Mouse (Mus musculus) layer of hippocampus, postnatal 14 days (tissue): ENCODE results near the gene 1810049J17Rik. TPM values are rescaled to one million over a fixed set of nuclear protein-coding genes. Genes with fewer than 3 reads are reported as not detected.
"Not testable (repeated sequence)": the region's sequence is repeated elsewhere in the genome, so short reads cannot be mapped to it uniquely, and the experiment has no call there.

Experiments
- DNase-seq, 2 experiments: peaks; one replicate each; pipeline ENCODE4 v3.0.0; 2021 to 2022; ENCODE audit warnings: low spot score in 2 of 2, mixed read lengths in 1 of 2
- long read RNA-seq, 2 experiments: library from polyadenylated mRNA; stranded (forward); transcript quantifications; one replicate each; pipeline ENCODE4 v2.0.0; 2021
- total RNA-seq, 2 experiments: library from RNA; stranded (reverse); gene quantifications; 2 replicates each; pipeline ENCODE4 v1.2.3; 2021

Gene 1810049J17Rik
- 1 to 10 TPM in 1 of 2 experiments, not detected in 1; 1.6 TPM for total RNA-seq
- long read RNA-seq, experiment 1, result 0 reads
- long read RNA-seq, experiment 2, result 0 reads

DNA sequence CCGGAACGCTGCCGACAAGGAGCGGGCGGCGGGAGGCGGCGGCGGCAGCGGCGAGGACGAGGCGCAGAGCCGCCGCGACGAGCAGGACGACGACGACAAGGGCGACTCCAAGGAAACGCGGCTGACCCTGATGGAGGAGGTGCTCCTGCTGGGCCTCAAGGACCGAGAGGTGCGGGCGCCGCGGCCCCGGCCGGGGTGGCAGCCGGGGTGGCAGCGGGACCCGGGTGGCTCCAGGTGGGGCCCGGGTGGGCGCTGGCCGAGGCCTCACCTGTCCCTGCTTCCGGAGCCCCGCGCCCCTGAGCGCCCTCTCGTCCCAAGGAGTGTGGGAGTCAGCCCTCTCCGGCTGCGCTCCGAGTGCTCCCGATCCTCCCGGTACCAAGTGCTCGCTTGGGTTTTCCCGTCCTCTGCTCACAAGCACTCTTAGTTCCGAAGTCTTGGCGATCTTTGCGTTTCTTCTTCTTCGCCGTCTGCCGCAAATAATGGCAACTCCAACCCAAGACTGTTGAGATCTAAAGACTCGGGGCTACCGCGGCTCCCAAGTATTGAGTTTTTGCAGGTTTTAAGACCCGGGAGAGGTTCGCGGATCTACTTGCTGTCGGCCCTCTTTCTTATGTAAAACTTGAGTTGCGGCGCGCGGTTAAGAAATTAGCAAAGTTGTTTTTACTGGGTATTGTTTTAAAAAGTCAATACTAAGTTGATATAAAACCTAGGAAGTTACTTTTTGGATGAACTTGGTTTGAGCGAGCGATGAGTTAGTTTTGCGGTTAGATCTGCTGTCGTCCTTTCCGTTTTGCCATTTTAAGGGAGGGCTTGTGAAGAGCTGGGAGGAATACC lies at the start of gene 1810049J17Rik:
TSS of gene 1810049J17Rik (minus strand) at position 112 of the 834 bp plus-strand sequence.
- peak in 1 of 2 experiments; percentile 41 for DNase-seq

DNA sequence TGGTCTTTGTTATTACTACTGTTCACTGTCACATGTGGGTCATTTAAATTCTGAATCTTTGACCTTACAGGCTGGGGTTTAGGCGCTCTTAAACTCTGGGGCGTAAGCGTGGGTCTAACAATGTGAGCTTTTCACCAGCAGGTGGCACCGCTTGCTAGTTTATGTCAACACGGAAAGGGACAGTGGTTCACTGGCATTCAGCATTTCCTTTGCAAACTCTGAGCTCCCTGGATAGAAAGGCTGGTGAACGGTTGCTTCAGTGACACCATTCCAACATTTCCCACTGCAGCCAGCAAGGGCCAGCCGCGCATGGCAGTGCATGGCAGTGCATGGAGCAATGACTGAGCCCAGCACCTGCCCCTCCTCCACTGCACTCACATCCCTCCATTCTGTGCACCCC lies 49.5 kb upstream of the 1810049J17Rik start:
- peak; percentile 71 to 87 for DNase-seq

DNA sequence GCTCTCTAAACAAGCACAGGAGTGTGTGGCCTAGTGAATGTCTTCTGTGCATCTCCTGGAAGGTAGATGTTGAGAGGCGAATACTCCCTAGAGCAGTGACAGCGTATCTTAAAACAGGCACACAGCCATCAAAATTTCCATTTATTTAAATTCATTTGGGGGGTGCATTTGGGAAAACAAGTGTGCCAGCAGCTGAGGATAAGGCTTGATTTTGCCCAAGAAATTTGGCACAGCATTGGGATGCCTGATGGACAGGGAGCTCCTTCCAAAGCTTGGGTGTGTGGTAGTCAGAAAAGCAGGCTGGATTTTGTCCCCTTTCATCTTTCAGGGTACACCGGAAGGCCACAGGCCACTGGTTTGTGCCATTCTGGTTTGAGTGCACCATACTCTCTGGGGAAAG lies 48.4 kb upstream of the 1810049J17Rik start:
- DNase-seq, result no peak

DNA sequence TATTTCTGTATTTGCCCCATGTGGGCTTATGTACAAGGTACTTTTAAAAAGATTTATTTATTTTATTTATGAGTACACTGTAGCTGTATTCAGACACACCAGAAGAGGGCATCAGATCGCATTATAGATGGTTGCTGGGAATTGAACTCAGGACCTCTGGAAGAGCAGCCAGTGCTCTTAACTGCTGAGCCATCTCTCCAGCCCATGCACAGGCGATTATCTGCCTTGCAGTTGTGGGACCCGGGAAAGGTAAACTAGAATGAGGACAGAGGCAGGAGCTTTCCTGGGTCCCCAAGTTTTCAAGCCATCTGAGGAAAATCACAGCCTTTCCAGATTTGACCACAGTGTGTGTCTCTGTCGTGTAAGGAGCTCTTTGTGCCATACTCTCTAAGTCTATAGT lies 47.2 kb upstream of the 1810049J17Rik start:
- no peak for DNase-seq

DNA sequence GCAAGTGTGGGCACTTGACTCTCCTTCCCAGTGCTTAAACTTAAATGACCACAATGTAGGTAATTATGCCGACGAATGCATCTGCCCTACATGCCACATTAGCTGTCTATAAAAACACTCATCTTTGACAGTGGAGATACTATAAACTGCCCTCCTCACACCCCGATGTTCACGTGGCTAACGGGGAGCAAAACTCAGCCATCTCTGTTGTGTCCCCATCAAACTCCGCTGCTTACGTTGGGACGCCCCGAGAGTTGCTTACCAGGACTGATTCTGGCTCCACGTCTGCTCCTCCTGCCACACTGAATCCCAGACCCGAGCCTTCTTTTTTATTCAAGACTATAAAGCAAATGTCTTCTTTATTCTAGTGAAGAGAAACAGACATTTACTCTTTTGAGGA lies 46.7 kb upstream of the 1810049J17Rik start:
- no peak for DNase-seq

DNA sequence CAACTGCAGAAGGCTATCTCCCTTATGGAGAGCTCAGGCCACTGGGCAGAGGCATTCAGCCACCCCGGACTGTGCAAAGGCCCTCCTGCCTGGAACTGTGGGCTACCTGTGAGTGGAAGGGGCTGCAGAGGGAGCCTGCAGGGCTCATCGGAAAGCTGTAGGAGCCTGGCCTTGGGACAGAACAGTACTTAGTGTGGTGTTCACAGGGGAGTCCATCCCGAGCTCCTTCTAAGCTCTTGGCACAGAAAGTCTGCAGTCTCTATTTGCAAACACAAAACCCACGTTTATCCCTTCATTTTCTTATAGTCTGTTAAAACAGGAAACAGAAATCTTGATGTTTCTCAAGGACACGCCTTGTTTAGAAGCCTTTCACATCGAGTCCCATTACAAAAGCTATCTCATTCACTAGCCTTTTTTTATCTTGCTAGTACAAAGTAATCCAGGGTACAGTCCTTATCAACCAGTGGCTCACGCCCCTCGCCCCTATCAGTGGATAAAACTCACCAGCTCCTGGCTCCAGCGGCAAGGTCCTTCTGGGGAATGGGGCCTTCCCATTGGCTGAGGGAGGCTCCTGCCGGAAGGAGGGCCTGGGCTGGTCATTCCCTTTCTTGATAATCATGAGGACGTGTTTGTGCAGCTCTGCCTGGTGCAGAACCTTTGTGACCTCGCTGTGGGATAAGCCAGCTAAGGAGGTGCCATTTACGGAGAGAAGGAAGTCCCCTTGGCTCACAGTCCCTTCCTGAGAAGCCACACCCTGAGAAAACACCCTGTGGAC lies 45.8 kb upstream of the 1810049J17Rik start:
- DNase-seq, result no peak

DNA sequence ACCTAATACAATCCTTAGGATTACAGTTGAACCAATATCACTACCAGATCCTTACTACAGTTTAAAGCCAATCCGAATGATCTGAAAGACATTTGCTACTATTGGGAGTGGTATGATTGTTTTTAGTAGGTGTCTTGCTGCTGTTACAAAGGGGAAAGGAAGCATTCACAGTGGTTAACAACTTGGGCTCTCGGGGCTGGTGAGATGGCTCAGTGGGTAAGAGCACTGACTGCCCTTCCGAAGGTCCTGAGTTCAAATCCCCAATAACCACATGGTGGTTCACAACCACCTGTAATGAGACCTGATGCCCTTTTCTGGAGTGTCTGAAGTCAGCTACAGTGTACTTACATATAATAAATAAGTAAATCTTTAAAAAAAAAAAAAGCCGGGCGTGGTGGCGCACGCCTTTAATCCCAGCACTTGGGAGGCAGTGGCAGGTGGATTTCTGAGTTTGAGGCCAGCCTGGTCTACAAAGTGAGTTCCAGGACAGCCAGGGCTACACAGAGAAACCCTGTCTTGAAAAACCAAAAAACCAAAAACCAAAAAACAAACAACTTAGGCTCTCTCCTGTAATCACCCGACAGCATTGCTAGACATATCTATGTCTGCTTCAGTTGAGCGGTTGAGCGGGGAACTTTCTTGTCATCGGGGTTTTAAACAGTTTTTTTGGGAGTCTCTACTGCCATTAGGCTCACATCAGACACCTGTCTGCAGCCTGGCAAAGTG lies 45.0 kb upstream of the 1810049J17Rik start:
- DNase-seq, result not testable (repeated sequence)

DNA sequence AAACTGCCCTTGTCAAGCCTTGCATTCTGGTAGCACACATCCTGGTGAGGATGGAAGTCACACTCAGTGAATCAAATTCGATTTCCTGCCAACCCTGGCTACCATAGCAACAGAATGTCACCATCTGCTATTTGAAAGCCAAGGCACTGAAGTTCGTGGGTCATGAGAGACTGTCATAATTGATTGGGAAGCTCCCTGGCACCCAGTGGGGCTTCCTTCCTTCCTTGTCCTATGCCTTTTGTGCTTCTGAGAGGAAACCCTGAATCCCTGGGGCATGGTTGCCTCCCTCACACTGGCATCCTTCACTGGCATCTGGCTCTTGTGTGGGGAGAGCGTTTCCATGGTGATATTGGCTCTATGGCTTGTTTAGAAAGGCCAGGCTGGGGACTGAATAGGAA lies 44.4 kb upstream of the 1810049J17Rik start:
- DNase-seq, result peak; percentile 86 to 90

DNA sequence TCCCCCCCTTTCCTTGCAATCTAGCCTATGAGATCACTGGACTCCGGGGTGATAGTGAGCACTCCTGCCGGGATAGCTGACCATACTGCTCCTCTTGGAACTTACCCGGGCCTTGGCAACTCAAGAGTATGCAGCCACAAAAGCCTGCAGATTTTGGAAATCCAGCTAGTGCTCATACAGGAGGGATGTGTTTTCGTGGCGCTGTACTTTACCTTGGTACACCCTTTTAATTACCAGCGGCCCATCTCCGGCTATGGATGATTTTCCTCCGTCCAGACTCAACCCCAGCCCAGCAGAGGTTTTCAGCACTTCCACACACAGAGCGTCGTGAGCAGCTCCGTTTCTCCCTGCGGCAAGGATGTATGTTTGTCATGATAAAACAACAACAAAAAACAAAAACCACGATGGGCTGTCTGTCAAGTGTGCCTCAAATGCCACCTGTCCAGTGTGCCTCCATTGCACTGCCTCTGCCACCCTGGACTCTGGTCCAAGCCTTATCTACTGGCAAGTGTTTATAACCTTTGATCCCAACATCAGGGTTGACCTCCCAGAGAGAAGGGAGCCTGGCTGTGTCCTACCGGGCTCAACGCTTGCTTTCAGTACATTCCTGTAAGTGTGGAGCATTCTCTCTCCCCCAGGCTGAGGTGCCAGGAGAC lies 43.8 kb upstream of the 1810049J17Rik start:
- DNase-seq, result no peak

DNA sequence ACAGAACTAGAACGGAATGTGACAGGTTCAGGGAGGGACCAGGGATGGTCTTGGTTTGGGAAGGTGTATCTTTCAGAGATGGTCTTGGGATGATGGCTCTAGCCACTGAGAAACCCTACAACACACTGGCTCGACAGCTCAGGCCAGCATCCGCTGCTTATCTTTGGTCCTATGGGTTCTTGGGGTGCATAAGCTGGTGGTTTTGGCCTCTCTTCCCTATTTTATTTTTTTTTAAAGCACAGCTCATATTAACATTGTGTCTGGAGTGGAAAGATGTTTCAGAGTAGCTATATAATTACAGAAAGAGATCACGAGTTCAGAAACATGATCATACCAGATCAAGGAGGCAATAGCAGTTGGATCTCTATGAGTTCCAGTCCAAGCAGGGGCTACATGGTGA lies 42.4 kb upstream of the 1810049J17Rik start:
- DNase-seq, result no peak

DNA sequence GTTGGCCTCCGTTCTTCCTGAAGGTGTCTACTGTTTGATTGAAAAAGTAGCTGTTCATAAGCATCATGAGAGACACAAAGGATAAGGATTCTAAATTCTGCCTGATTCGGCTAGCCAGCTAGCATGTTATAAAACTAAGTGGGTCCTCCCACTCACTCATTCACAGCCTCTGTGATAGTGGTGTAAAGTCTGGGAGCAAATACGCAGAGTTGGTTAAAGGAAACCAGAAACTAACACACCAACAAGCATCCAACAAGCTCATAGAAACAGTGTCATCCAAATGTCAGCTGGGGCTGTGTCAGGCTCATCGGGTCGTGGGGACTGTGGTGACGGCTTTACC lies 41.0 kb upstream of the 1810049J17Rik start:
- DNase-seq, result peak in 1 of 2 experiments; percentile 47

DNA sequence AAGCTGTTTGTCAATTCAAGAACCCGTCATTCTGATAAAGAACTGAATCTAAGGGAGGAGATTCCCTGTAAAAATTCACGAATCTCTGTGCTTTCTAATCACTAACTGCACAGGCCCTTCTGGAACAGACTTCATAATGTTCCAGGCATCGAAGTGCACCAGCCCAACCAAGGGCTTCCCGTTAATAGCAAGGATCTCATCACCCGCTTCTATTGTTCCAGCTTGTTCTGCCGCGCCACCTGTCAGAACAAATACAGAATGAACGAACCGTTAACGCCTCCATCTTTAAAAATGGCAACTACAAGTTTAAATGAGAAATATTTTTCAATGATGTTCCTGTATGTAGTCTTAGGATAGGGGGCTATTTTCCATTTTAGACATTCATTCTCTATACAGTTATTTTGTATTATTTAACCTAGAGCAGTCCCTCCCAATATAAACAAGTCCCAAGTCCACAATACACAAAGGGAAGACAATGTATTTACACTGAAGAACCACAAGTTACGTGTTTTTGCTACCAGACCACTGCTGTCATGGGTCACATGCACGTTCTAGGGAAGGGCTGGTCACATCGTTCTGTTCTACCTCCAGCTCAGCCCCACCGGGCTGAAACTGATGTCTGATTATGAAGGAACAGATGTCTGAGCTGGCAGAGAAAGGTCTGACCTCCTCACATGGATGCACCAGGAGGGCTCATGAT lies 40.5 kb upstream of the 1810049J17Rik start:
- peak in 1 of 2 experiments; percentile 65 for DNase-seq

DNA sequence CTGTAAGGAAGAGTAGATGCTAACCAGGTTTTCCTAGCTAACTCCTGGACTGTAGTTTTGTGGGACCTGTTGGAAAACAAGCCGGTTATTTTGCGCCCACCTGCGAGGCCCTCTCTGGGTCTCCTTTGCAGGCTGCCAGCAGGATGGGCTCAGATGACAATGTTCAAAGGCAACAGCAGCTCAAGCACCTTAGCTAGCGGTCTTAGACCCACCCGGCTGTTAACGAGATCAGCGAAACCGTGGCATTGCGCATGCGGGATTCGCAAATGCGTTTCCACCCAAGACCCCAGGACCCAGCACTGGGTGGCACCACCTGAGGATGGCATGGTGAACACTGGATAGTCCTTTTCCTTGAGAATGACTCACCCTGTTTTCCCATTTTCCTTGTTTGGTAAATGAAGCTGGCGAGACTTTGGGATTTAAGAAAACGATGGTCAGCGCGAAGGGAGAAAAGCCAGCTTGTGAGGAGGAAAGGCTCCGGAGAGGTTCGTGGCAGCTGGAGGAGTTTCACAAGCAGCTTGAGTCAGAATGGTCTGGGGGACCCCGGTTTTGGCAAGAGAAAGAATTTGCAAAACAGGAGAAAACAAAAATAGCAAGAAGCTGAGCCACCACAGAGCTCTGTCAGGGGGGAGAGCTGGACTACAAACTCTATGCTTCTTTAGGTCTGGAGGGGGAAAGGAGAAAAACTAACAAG lies 39.0 kb upstream of the 1810049J17Rik start:
- DNase-seq, result no peak

DNA sequence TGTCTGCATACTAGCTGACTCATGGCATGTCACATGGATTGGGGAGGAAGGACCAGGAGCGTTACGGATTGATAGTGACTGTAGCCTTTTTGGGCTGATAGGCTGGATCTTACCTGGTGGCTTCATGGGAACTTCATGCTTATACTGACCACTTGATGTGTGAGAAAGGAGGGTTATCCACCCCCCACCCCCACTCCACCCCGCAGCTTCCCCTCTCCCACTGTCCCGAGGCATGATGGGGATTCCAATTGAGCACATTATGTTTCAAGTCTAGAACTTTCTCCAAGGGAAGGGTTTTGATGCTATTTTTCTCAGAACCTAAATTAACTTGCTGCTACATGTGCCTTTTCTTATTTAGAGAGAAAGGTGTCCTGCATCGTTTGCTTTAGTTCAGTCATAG lies 36.7 kb upstream of the 1810049J17Rik start:
- DNase-seq, result no peak

DNA sequence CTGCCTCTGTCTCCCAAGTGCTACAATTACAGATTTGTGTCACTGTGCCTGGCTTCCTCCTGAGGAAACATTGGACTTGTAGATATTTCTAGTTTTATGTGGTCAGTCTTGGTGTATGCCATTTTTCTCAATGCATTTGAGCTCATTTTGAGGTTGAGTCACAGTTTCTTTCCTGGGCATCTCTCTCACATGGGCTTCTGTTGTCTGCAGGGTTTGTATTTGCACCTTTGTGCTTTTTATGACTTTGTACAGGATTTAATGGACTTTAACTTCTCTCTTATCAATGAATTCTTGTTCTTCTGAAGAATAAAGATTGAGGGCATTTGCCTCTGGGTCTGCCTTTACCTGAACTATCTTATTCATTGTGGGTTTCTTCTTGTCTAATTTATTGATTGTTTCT lies 35.8 kb upstream of the 1810049J17Rik start:
- no peak for DNase-seq

DNA sequence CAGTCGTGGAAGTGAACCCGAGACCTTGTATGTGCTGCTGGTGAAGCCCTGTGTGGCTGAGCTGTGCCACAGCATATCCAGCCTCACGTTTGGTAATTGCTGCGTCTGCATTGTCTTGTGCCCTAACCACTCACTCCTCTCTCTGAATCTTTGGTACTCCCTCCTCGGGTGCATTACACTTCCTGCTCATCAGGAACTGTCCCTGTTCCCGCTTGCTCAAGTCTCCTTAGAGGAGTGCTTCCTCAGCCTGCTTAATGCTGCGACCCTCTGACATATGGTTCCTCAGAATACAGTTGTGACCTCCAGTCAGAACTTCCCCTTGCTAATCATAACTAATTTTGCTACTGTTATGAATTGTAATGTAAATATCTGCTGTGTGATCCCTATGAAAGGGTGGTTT lies 34.2 kb upstream of the 1810049J17Rik start:
- no peak for DNase-seq

DNA sequence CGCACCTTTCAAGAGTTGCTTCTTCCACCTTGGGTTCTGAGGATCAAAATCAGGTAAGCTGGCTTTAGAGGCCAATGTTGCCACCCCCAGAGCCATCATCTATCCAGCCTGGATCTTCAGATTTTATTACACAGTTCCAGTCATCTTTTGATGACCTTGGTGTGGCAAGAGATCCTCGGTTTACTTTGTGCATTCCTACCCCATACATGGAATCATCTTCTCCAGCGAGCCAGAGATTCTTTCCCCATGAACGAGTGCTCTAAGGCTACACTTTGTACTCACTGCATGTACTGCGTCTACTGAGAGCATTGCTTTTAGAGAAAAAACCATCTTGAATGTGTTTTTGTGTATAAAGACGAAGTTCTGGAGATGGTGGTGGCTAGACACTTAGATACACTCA lies 33.6 kb upstream of the 1810049J17Rik start:
- no peak for DNase-seq

DNA sequence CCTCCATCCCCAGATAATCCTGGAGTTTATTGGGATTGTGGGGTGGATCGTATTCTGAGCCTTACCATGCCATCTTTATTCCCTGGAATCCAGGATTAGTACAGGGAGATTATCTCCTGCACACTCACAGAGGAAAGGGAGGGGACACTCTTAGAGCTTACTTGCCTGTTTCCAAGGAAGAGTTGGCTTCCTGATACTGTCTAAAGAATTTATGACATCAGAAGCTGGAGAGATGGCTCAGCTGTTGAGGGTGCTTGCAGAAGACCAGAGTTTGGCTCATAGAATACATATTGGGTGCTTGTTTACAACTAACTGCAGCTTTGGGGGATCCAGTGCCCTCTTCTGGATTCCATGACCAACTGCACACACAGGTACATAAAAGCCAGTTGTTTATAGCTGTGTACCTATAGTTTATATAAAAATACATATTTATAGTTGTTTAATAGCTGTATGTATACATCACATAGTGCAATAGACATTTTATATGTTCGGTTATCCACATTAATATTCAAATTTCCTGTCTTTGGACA lies 32.6 kb upstream of the 1810049J17Rik start:
- no peak for DNase-seq

DNA sequence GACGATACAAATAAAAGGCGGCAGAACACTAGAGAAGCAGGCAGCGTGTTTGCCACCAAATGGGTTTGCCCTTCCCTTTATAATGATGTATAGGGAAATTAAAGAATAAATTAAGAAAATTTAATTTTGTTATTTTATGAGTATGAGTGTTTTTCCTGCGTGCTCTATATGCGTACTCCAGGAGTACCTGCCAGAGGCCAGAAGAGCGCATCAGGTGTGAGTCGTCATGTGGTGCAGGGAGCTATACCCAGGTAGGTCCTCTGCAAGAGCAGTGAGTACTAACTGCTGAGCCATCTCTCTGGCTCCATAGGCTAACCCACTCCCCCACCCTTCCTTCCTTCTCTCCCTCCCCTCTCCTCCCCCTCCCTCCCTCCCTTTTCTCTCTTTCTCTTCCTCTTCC lies 29.8 kb upstream of the 1810049J17Rik start:
- DNase-seq, result no peak

DNA sequence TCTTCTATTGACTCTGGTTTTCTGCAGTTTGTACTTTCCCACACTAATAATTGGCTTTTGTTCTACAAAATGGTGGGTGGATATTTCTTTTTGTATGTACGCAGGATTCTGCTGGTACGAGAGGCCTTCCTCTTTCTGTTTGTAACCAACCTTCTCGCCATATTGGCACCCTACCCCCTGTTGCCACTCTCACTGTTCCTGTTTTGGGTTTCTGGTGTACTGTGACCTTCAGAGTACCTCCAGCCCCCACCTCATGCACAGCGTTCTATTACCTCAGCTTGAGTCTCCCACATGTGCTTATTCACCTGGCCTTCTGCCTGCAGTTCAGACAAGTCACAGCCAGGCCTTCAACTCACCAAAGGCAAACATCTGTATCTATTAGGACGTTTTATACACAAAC lies 28.1 kb upstream of the 1810049J17Rik start:
- DNase-seq, result no peak
